Mouse (Mus musculus): ENCODE measurements around the gene Taz.

The Taz gene

GRCm38 (mm10) chrX:74281041-74281731 lies 526 bp upstream of the Taz start:
- no peak for DNase-seq (ENCODE audit: low read depth)

DNA sequence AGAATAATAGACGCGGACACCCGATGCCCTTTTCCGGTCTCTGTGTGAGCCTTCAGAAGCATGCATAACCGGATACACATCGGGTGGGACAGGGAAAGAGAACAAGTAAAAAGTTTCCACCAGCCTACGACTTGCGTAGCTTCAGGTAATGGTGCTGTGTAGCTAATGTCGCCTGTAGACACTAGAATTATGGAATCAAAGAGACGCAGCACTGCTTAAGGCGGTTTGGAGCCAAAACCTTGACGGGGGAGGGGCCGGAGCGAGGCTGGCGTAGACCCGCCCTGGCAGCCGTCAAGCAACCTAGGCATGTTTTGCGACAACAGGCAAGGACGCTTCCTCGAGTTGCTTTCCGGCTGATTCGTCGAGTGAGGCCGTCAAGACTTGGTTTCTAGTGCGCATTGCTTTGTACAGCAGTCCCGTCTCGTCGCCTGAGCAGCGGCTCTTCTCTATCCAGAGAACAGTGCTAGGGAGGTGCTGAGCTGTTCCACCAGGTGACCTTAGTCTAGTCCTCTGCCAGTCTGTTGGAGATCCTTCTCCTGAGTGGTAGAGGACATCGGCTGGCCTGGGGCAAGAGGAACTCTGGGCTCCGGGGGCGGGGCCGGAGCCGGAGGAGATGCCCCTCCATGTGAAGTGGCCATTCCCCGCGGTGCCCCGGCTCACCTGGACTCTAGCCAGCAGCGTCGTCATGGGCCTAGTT lies 831 bp downstream of the Taz start:
- no peak for DNase-seq (ENCODE audit: low read depth)

DNA sequence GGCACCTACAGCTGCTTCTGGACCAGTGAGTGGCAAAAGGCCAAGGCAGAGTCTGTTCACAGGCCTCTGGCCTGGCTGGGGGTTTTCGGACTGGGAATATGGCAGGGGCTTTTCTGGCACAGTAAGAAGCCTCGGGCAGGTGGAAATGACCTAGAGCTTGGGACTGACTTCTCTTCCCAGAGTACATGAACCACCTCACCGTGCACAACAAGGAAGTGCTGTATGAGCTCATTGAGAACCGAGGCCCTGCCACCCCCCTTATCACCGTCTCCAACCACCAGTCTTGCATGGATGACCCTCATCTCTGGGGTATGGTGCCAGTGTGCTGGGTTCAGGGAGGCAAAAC lies 1.4 kb downstream of the Taz start:
- no peak for DNase-seq (ENCODE audit: low read depth)

DNA sequence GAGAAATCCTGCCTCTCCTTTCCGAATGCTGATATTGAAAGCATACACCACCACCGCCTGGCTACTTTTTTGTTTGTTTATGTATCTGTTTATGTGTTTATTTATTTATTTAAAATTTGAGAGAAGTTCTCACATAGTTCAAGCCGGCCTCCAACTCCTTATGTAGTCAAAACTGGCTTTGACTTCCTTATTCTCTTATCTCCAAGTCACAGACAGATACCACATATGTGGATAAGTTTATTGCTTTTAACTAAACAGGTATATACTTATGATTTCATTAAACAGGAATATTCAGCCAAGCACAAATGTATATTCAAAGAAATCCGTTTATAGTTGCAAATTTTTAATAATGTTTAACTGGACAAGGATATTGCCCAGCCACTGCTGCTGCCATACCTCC lies 11.7 kb downstream of the Taz start:
- no peak for DNase-seq (ENCODE audit: low read depth)

- peak; percentile 81 for DNase-seq (ENCODE audit: low read depth)
Observed at GRCm38 (mm10) chrX:74296538-74297448, 15.1 kb downstream of the Taz start, which contains the start of gene Atp6ap1. Gene Atp6ap1 (plus strand): TSS chrX:74297097.

- DNase-seq (ENCODE audit: low read depth): no peak
Observed at GRCm38 (mm10) chrX:74298348-74298747, 16.6 kb downstream of the Taz start.

- DNase-seq (ENCODE audit: low read depth): no peak
Observed at GRCm38 (mm10) chrX:74299721-74300120, 18.0 kb downstream of the Taz start.

GRCm38 (mm10) chrX:74304867-74305700 lies 23.4 kb downstream of the Taz start, which contains the start of gene Gdi1:
Gene Gdi1 (plus strand): TSS chrX:74304998.
- no peak for DNase-seq (ENCODE audit: low read depth)

DNA sequence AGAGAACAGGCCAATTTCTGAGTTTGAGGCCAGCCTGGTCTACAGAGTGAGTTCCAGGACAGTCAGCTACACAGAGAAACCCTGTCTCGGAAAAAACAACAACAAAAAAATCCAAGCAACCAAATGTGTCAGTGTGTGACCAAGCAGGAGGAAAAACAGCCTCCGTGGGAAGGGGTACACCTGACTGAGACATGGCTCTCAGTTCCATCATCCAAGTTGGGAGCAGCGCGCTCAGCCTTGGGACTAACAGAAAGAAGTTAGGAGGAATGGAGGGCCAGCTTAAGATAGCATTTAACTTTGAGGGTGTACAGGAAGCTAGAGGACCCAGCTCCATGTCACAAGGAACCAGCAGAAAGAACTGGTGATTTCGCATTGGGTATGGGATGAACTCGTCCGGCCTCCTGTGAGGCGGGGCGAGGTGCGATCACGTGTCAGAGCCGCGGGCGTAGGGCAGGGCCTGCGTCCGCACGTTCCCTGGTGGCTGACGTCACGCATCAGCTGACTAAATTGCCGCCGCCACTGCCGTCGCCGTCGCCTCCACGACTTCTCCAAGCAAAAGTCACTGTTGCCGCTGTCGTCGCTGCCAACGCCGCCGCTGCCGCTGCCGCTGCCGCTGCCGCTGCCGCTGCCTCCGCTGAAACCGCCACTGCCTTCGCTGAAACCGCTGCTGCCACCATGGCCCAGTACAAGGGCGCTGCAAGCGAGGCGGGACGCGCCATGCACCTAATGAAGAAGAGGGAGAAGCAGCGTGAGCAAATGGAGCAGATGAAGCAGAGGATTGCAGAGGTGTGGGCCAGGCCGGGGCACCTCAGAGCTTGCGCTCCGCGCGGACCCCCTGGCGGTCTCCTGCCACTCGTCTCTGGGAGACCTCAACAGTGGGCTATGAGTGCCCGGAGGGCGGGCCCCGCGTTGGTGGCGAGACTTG lies 31.1 kb downstream of the Taz start, which contains the start of gene Fam50a:
Gene Fam50a, plus strand, starts transcription at position 494 of the 925 bp plus-strand sequence.
- DNase-seq (ENCODE audit: low read depth): peak; percentile 59

DNA sequence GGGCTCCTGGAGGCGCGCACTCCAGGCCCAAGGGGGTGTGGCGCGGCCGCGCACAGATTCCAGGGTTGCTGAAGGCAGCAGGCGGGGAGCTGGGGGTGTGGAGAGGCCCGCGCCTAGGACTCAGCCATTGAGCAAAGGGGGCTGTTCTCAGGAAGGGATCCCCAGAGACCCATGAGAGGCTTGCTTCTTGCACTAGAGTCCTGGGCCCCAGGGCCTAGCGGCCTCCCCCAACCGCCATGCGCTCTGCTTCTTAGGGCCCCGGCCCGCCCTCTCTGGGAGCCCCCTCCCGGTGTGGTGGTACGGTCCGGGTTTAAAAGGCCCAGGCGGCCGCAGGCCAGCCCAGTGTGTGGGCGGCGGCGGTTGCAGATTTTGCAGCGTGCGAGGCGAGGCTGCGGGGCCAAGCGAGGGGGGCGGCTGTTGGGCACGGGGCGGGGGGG lies 47.0 kb downstream of the Taz start, which contains the start of gene Plxna3:
Gene Plxna3, plus strand, starts transcription at position 342 of the 437 bp plus-strand sequence.
- peak; percentile 50 for DNase-seq (ENCODE audit: low read depth)

- DNase-seq (ENCODE audit: low read depth): no peak
Observed at GRCm38 (mm10) chrX:74329215-74329671, 47.5 kb downstream of the Taz start.

- DNase-seq (ENCODE audit: low read depth): no peak
Observed at GRCm38 (mm10) chrX:74330166-74330930, 48.6 kb downstream of the Taz start.

Measured in c-Kit-positive CD71-negative TER-119-negative erythroid progenitor cells, embryonic 14.5 days (primary cell).